Mouse (Mus musculus): ENCODE results near the gene Aqp7.
"Not testable (repeated sequence)": the region's sequence is repeated elsewhere in the genome, so short reads cannot be mapped to it uniquely, and the experiment has no call there.

Aqp7 gene

DNA sequence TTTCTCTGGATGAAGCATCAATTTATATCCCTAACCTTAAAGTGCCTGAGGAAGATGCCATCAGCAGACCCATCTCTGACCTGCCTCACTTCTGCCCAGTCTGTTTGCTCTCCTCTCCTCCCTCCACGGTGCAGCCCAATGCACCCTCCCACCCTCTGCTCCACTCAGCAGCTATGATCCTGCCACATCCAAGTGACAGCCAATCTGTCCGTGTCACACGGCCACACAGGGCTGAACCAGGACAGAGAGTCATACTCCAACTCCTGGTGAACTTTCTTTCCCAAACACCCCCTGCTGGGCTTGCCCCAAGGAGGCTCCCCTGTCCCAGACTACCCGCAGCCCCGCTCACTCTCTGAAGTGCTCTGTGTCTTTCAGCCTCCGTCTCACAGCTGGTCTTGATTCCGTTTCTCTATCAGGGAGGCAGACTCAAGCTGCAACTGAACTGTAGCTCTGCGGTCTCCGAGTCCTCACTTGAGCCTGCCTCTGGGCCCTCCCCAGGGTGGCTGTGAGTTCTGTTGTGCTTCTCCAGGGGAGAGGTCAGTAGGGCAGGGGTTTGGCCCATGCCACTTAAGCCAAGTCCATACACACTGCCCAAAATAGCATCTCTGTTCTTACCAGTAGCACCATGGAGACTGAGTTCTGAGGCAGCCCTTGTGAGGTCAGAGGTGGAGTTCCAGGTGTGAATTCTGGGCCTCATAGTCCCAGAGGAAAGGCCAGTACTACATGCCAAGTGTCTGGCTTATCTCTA, at the start of gene Aqp7:
Aqp7 (minus strand) TSS at position 616 of the 748 bp plus-strand sequence.
- peak in 1 of 2 experiments; percentile 70 for DNase-seq

DNA sequence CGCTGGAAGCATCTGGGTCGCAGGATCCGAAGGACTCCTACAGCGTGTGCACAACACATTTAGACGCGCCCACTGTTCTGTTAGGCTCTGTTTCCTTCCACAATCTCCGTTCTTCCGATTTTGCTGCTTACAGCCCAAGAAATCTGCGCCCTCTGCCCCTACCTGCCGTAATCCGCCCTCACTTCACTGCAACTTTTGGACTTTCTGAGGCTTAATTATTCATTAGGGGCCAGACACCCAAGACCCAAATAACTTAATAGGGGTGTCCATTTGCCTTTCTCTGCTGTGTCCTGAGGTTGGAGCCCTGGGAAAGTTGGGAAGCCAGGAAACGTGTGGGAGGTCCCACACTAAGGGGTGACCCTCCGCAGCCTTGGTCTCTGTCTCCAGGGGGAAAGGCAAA, 49.4 kb upstream of the Aqp7 start:
- peak in 1 of 2 experiments; percentile 31 for DNase-seq

DNA sequence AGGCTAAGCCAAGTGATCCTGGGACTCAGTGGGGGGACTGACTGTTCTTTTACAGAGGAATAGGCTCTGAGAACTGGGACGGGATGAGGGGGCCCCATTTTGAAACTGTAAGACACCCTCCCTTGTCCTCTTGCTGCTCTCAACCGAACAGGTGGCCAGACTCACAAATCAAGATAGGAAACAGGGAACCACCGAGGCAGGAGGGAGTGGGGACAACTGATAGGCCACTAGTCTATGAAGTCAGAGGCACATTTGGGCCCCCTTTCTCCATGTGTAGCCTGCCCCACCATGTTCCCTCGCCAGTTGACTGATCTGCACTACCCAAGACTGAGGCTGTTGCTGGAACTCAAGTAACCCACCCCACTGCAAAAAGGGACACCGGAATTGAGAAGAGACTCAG, 48.9 kb upstream of the Aqp7 start:
- DNase-seq: no peak

DNA sequence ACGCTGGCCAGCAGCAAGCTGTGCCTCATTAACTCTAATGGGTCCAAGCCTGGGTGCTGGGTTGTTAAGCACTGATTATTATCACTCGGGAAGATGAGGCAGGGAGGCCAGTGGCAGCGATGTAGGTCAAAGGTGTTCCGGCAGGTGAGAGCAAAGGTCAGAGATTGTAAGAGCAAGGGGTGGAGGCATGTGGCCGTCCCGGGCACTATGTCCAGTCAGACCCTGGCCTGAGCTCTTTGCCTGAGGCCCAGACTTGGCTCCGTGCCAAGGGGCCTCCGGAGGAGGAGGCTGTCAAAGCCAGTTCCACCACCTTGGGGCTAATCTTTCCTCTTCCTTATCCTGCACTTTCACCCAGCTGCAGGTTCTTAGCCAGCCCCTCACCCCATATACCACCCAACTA, 48.2 kb upstream of the Aqp7 start:
- DNase-seq: peak; percentile 58 to 85

DNA sequence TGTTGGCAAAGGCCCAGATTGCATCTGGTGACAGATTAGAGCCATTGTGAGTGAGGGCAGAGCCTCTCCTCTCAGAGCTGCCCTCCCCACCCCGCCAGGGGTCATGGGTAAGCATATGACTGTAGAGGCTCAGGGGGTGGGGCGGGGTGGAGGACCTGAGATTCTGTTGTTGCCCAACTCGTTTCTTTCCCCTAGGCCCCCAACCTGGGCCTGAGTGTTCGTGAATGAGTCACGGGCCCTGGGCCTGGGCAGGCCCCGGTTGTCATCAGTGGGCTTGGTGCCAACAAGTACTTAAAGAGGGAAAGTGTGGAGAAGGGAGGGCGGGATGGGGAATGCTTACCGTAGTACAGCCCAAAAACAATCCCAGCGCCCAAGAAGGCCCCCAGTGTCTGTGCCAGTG, 46.4 kb upstream of the Aqp7 start:
- no peak for DNase-seq

DNA sequence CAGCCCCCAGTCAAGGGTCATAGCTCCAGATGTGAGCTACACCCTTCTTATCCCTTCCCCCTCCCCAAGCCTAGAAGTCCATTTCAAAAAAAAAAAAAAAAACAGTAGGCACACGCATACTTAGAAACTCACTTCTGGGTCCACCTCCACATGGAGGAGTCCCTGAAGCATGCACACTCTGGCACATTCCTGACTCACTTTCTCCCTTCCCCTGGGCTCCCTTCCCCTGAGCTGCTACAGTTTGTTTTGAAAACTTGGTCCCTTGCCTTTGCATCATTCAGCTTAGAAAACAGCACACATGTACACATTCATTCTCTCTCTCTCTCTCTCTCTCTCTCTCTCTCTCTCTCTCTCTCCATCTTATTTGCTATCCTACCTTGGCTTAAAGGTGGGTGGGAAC, 45.0 kb upstream of the Aqp7 start:
- no peak for DNase-seq

DNA sequence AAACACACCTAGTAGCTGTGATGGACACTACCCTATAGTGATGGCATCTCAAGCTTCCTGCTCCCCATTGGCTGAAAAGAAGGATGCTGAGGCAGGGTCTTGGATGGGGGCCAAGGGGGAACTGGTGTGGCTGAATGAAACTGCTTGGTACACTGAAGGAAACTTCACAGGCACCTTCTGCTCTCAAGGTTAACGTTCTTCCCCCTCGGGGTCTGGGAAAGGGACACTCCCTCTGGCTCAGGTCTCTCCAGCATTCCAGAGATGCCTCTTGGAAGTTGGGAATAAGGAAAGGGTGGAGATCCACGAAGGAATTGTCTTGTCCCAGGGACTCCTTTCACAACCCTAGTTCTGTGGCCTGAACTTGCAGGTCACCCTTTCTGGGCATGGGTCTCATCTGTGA, 43.5 kb upstream of the Aqp7 start:
- DNase-seq: no peak

DNA sequence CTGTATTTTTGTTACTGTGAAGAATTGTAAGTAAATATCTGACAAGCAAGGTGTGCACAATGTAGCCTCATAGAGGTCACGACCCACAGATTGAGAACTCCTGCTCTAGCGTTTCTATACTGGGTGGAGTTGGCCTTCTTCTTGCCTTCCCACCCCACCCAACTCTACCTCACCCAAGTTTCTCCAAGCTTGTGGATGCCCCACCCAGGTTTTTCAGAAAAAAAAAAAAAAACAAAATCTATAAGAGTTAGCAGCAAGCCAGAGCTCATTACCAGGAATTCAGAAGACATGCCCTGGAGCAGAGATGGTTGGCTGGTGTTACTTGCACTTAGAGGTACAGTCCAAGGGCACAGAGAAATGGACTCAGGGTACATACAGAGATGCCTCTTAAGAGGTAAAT, 41.8 kb upstream of the Aqp7 start:
- no peak for DNase-seq

DNA sequence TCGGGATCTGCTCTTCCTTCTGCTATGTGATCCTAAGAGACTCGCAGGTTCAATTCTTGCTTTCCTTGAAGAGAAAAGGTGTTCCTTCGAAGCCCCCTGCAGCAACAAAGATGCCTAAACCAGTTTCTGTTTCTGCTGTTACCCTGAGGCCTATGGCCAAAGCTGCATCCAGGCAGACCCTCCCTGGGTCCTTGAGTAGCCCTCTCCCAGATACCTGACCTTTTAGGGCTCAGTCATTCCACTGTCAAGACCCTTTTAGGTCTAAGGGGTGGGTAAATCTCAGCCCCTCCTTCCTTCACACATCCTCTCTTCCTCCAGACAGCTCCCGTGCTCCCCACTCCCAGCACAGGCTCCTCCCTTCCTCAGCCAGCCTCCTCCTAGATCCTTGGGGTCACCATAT, 41.2 kb upstream of the Aqp7 start:
- DNase-seq: no peak

DNA sequence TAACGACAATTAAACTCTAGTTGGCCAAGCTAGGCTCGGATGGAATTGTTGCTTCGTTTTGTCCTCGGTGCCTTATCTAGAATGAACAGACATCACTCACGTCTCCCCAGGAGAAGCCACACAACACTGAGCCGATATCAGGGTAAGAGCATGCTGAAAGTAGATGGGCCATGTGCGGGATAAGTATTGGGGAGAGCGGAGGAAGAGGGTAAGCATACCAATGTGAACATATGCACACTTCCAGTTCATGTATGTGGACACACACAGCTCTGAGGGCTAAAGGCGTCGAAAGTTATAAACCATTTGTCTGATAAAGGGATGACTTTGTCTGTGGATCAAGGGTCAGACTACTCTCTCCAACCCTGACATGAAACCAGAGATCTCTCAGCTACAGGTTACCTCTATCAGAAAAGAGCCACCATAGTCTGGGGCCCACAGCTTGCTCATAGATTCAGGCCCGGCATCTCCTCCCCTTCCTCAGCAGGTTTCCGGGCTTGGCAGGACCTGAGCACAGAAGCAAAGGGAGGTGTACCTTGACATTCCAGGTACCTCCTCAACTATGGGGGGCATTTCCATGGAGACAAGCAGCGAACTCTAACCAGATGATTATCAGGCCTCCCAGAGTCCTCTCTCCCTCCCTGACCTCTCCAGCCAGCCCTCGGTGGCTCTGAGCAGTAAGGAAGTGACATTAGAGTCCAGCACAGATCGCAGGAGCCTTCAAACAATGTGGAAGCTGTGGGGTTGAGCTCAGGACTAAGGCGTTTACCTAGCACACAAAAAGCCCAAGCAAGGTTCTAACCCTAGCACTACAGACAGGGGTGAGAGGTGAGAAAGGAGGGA, 39.7 kb upstream of the Aqp7 start:
- DNase-seq: no peak

DNA sequence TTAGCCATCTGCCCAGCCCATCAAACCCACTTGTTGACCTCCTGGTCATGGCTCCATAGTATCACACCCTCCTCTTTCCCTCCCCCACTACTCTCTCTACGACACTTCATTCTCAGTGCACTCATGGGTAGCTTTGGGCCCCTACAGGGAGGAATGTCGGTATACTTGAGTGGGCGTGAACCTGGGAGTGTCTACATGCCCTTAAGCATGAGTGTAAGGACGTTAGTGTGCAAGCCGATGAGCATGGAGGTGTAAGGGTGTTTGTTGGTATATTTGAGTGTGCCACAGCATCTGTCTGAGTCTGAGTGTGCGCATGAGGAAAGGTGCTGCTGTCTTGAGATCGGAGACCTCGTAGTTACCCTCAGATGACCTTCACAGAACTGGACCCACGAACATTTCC, 39.0 kb upstream of the Aqp7 start:
- no peak for DNase-seq

DNA sequence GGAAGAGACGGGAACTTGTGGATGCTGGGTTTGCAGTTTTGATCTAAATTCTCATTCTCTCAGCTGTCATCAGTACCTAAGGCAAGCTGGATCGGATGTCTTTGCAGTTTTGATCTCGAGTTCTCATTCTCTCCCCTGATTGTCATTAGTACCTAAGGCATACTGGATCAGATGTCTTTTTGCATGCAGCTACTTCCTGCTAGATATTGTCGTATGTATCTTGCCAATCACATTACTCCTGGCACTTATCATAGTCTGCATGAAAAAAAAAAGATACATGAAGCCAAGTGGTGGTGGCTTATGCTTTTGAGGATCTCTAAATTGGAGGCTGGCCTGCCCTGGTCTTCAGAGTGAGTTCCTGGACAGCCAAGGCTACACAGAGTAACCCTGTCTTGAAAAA, 36.9 kb upstream of the Aqp7 start:
- DNase-seq: no peak

DNA sequence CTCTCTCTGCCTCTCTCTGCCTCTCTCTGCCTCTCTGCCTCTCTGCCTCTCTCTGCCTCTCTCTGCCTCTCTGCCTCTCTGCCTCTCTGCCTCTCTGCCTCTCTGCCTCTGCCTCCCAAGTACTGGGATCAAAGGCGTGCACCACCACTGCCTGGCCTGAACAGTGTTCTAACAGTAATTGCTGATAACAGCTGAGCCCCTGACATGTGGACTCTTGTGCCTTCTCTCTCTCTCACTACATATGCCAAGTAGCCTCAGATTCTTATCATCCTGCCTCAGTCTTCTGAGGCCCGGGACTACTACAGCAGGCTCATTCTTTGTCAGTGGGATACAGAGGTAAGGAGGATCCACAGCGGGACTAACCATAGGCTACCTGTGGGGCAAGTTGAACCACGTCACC, 34.9 kb upstream of the Aqp7 start:
- not testable (repeated sequence) for DNase-seq

DNA sequence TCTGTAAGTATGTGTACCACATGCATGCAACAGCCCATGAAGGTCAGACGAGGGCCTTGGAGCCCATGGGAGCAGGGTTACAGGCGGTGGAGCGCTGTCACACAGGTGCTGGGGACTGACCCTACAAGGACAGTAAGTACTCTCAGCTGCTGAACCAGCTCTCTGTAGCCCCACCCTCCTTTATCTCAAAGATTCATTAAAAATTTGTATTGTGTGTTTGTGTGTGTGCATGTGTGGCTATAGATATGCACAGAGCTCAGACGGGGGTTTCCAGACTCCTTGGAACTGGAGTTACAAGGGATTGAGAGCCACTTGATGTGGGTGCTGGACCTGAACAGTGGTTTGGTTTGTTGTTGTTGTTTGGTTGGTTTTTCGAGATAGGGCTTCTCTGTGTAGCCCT, 33.8 kb upstream of the Aqp7 start:
- no peak for DNase-seq

DNA sequence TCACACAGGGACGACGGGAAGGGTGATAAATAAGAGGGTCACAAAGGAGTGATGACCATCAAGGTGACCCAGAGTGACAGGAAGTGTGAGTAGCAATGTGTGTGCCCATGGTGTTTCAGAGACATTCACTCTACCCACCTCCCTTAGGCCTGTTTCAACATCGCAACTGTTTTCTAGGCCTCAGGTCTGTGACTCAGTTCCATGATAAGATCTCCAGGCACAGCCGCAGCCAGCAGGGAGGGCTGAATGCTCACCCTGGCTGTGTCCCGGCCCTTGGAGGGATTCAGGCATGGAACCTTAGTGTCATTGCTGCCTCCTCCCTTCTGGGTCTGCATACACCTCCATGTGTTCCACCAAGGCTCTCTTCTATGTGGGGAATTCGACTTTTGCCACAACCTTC, 30.8 kb upstream of the Aqp7 start:
- DNase-seq: no peak

DNA sequence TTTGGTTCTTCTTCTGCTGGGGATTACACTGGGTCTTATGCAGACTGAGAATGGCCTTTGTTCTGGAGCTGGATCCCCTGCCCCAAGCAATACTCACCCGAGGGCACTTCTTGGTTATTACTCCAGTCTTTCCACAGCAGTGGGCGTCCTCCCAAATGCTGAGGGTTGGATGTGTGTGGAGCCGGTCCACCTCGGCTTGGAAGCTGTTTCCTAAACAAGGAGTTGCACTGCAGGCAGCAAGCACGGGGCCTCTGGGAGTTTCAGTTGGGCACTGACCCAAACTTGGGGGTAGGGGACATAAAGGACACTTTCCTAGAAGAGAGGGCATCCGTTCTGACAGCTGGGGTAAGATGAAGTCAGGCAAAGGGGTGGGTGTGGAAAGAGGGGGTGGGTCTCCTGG, 26.5 kb upstream of the Aqp7 start:
- no peak for DNase-seq

DNA sequence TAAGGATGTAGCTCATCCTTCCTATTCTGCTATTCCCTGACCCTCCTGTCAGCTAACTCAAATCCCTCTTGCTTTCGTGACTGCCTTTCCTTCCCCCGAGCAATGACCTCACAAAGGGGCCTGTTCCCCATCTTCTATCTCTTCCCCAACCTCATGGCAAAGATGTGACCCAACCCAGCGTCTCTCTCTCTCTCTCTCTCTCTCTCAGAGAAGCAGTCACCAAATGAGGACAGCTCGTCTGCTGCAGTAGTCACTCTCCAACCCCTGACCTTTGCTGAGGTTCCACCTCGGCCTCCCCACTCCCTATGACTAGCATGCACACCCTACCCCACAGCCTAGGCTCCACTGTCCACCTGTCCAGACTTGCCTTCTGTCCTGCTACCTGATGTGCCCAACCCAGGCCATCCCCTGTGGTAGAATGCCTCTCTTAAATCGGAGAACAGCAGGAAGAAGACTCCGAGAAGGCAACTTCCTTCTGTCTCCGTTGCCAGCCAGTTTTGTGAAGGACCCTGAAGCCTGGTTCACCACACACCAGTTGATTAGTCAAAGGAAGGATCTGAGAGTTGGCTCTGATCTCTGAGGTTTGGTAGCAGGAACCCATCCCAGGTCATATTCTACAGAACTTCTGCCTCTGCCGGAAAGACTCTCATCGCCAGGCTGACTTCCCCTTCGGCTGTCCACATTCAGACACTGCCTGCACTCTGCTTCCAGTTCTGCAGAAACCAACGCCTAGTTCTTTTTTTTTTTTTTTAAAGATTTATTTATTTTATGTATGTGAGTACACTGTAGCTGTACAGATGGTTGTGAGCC, 25.3 kb upstream of the Aqp7 start:
- no peak for DNase-seq

DNA sequence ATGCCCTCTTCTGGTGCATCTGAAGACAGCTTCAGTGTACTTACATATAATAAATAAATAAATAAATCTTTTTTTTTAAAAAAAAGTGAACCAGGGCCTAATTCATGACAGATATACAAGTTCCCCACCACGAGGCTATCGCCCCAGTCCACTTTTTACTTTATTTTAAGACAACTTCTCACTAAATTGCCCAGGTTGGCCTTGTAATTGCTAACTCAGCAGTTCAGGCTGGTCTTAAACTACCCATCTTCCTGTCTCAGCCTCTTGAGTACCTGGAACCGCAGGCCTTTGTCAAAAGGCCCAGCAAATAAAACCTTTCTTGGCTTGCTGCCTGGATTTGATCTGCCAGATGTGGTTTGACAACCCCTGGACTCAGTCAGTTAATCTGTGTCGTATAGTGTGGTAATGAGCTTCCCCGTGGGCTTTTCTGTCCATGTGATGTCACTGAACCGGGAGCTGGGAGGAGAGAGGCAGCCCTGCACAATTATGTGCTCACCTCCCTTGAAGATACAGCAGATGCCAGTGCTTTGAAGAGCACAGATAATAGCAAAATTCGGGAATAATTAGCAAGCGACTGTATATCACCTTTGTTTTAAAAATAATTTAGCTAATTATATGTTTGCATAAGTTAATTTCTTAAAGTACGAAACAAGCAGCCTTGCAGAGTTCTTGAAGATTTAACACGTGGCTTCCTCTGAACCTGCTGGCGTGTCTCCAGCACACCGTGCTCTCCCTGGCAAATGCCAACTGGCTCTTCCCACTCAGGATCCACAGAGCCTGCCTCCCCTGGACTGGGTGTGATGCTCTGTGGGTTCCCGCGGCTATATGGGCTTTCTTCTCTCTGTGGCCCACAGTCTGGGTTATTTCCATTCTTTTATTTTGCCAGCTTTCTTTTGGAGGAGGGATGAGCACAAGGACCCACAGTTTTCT, 23.8 kb upstream of the Aqp7 start:
- peak in 1 of 2 experiments; percentile 30 for DNase-seq

DNA sequence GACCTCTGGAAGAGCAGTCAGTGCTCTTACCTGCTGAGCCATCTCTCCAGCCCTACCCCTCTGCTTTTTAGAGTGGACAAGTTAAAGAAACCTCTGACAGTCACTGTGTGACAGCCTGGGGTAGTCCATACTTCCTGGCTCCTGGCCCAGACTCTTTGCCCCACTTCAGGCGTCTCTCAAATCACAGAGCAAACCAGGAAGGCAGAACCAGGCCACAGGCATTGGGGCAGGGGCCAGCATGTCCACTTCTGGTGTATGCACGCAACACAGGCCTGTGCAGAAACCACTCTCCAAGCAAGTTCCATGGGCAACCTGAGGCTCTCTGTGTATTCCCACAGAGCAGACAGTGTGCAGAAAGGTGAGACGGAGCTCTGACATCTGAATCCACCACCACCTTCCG, 17.3 kb upstream of the Aqp7 start:
- DNase-seq: no peak

DNA sequence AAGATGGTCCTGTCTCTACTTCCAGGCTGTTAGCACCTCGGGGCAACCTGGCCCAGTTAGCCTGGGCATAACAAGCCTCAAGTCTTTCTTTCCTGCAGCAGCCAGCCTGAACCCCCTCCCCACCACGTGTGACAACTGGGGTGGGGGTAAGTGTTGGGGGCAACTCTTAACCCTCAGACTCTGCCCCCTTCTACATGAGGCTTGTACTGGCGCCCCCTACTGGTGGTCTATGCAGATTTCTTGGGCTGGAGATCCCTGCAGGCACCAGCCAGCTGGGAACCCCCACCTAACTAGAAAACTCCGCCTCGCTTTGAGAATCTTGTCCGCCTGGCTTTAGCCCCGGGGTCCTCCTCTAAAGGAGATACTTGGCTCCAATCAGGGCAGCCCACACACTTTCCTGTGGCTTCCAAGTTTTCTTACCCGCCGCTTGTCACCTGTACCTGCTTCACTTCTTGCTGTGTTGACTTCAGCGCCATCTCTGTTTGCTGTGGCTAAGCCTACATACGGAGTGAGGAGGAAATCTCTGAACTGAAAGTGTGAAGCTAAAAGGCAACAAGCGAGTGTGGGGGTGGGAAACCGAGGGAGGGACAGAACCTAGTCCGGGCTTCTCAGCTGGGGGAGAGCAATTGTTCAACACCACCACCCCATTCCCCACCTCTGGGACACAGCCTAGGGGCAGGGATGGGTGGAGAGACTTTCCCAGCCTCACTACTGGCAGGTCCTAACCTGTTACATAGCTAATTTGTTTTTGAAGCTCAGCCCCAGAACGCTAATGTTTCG, 16.1 kb upstream of the Aqp7 start:
- peak in 1 of 2 experiments; percentile 59 for DNase-seq

DNA sequence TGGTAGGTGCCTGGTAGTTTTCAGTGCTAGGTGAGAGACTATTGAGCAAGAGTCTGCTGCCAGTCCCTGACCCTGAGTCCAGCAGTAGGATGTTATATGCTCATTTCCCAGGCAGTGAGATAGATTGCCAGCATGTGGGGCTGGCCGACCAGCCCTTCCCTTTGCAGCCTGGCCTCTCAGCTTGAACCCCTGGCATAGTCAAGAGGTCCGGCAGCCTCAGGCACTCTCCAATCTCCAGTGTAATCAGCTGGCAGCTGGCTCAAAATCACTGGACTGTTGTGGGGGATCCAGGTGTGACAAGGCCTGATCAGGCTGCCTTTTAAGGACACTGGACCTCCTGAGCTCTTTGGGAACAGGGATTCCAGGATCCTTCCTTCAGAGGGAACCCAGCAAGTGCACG, 15.4 kb upstream of the Aqp7 start:
- DNase-seq: peak in 1 of 2 experiments; percentile 71

Measured in kidney, postnatal 25 days (tissue).